Mouse (Mus musculus) brain, embryonic 14.5 days (tissue): ENCODE measurements at regions not wholly inside any gene's neighbourhood (a gene's known extent, or its start where the extent isn't known, plus 50 kb on each side); places are given as distances from the start of the nearest gene placed in this dataset.

Source experiments
- CTCF ChIP-seq: fragments of 200-500 bp; IDR thresholded peaks from 2 replicates; pipeline ENCODE4 v1.5.1; 2012; ENCODE audit warnings: inconsistent platforms, mild to moderate bottlenecking, moderate library complexity, borderline replicate concordance; ENCODE audit not compliant: insufficient read depth, insufficient read length; ENCODE audit errors: extremely low read depth
- POLR2A ChIP-seq: fragments of 200-500 bp; IDR thresholded peaks from 2 replicates; pipeline ENCODE4 v1.6.1; 2012; ENCODE audit warnings: mild to moderate bottlenecking, inconsistent platforms, borderline replicate concordance; ENCODE audit not compliant: poor library complexity, insufficient read depth, insufficient read length, severe bottlenecking; ENCODE audit errors: extremely low read depth

GRCm38 (mm10) chr3:18629233-18629632 lies 681.0 kb downstream of the Cypt12 start:
- TF ChIP-seq CTCF: no peak
- TF ChIP-seq POLR2A: no peak
